Mouse (Mus musculus): ENCODE measurements around the gene Gpr132. TPM values are rescaled to one million over a fixed set of nuclear protein-coding genes. Genes with fewer than 3 reads are reported as not detected.

Gene Gpr132
- 0.19 TPM in 1 of 2 replicates, not detected in the other for polyA plus RNA-seq (2014; fragmentation: Nextera tagmentation; extraction: Ambion mirVana)

- WGBS (ENCODE audit: insufficient replicate concordance) = 55% methylated on average over 13 of the region's 13 CpGs
- no peak within 1 kb of the TSS for H3K27ac ChIP-seq (ENCODE audit: low read depth, low read length)
- no peak within 1 kb of the TSS for H3K4me3 ChIP-seq (ENCODE audit: low read depth, low read length)
- no peaks in the 10 kb centered on the region for H3K36me3 ChIP-seq (ENCODE audit: control insufficient read depth, insufficient read depth, low read length)
- no peak within 1 kb of the TSS for H3K9ac ChIP-seq (ENCODE audit: low read depth, low read length)
- peaks cover 21% of the 10 kb centered on the region for H3K27me3 ChIP-seq (ENCODE audit: control insufficient read depth, insufficient read depth, low read length)
- no peak within 1 kb of the TSS for H3K4me2 ChIP-seq
- H3K9me3 ChIP-seq (replicated peaks; ENCODE audit: control insufficient read depth, low read length) = no peaks in the 10 kb centered on the region
- H3K4me1 ChIP-seq (ENCODE audit: control insufficient read depth, insufficient read depth, low read length) = peaks cover 11% of the 10 kb centered on the region; the same call in 1 of the 2 replicates
- no peak for ATAC-seq (replicated peaks; ENCODE audit: insufficient number of reproducible peaks, low FRiP score, low TSS enrichment)
Measured at GRCm38 (mm10) chr12:112868178-112869087, at the start of gene Gpr132. TSS of gene Gpr132 (minus strand) at chr12:112868228.

- no peak overlapping the region for H3K27ac ChIP-seq (ENCODE audit: low read depth, low read length)
- peaks cover 22% of the 10 kb centered on the region for H3K4me1 ChIP-seq (ENCODE audit: control insufficient read depth, insufficient read depth, low read length)
- peak overlapping the region; percentile 22 for H3K9ac ChIP-seq (ENCODE audit: low read depth, low read length)
- no peaks in the 10 kb centered on the region for H3K36me3 ChIP-seq (ENCODE audit: control insufficient read depth, insufficient read depth, low read length)
- H3K27me3 ChIP-seq (ENCODE audit: control insufficient read depth, insufficient read depth, low read length) = peaks cover 53% of the 10 kb centered on the region
- H3K4me3 ChIP-seq (ENCODE audit: low read depth, low read length) = no peak overlapping the region
- H3K9me3 ChIP-seq (replicated peaks; ENCODE audit: control insufficient read depth, low read length) = no peaks in the 10 kb centered on the region
- 59% methylated on average over 11 of the region's 11 CpGs for WGBS (ENCODE audit: insufficient replicate concordance)
- no peak overlapping the region for H3K4me2 ChIP-seq
- ATAC-seq (replicated peaks; ENCODE audit: insufficient number of reproducible peaks, low FRiP score, low TSS enrichment) = no peak
Measured at GRCm38 (mm10) chr12:112917486-112917885, 49.5 kb upstream of the Gpr132 start.

GRCm38 (mm10) chr12:112916698-112917400, 48.8 kb upstream of the Gpr132 start:
- Histone ChIP-seq H3K4me3 (ENCODE audit: low read depth, low read length) (no peak overlapping the region), H3K36me3 (ENCODE audit: control insufficient read depth, insufficient read depth, low read length) (no peaks in the 10 kb centered on the region), H3K27ac (ENCODE audit: low read depth, low read length) (no peak overlapping the region), H3K9ac (ENCODE audit: low read depth, low read length) (peak overlapping the region; percentile 22), H3K9me3 (replicated peaks; ENCODE audit: control insufficient read depth, low read length) (no peaks in the 10 kb centered on the region), H3K4me1 (ENCODE audit: control insufficient read depth, insufficient read depth, low read length) (peaks cover 16% of the 10 kb centered on the region), H3K4me2 (no peak overlapping the region), H3K27me3 (ENCODE audit: control insufficient read depth, insufficient read depth, low read length) (peaks cover 53% of the 10 kb centered on the region)
- ATAC-seq (replicated peaks; ENCODE audit: insufficient number of reproducible peaks, low FRiP score, low TSS enrichment) = 0 out of 2 replicates have a peak, but pooled peaks have one; percentile 16
- 71% methylated on average over 16 of the region's 16 CpGs for WGBS (ENCODE audit: insufficient replicate concordance)

DNA sequence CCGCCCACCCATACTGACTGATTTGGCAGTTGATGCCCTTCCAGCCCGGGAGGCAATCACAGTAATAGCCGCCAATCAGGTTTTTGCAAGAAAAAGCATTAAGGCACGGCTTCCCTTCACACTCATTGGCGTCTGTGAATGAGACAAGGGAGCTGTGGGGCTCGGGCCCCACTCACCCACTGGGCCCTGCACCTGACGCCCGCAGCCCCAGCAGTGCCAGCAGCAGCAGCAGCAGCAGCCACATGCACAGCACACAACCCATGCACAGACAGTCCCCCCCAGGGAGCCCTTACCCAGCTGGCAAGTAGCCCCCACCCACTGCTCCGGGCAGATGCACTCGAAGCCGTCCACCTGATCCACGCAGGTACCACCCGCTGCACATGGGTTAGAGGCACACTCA, 47.6 kb upstream of the Gpr132 start:
- no peak overlapping the region for H3K4me3 ChIP-seq (ENCODE audit: low read depth, low read length)
- H3K9me3 ChIP-seq (replicated peaks; ENCODE audit: control insufficient read depth, low read length) = no peaks in the 10 kb centered on the region
- no peak overlapping the region for H3K9ac ChIP-seq (ENCODE audit: low read depth, low read length)
- peaks cover 50% of the 10 kb centered on the region for H3K27me3 ChIP-seq (ENCODE audit: control insufficient read depth, insufficient read depth, low read length)
- H3K36me3 ChIP-seq (ENCODE audit: control insufficient read depth, insufficient read depth, low read length) = no peaks in the 10 kb centered on the region
- no peak overlapping the region for H3K27ac ChIP-seq (ENCODE audit: low read depth, low read length)
- 85% methylated on average over 13 of the region's 13 CpGs for WGBS (ENCODE audit: insufficient replicate concordance)
- ATAC-seq (replicated peaks; ENCODE audit: insufficient number of reproducible peaks, low FRiP score, low TSS enrichment) = no peak
- H3K4me2 ChIP-seq = no peak overlapping the region
- peaks cover 9% of the 10 kb centered on the region for H3K4me1 ChIP-seq (ENCODE audit: control insufficient read depth, insufficient read depth, low read length)

DNA sequence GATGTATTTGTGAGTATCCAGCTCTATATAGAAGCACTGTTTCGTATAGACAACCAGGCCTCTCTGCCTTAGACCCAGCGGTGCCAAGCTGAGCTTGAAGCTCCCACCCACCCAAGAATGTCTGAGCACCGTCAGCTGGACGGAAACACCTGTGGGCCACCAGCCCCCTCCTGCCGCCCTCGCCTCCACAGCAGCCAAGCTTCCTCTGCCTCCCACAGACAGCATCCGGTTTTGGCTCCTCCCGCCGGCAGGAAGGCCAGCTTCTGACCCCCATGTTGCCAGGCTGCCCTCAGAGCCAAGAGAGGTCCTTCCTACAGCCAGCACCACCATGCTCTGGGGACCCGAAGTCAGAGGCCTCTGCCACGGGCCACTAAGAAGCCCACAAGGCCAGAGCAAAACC, 46.5 kb upstream of the Gpr132 start:
- H3K4me2 ChIP-seq = no peak overlapping the region
- no peak overlapping the region for H3K9ac ChIP-seq (ENCODE audit: low read depth, low read length)
- no peaks in the 10 kb centered on the region for H3K9me3 ChIP-seq (replicated peaks; ENCODE audit: control insufficient read depth, low read length)
- no peak overlapping the region for H3K27ac ChIP-seq (ENCODE audit: low read depth, low read length)
- peaks cover 40% of the 10 kb centered on the region for H3K27me3 ChIP-seq (ENCODE audit: control insufficient read depth, insufficient read depth, low read length)
- 85% methylated on average over 11 of the region's 11 CpGs for WGBS (ENCODE audit: insufficient replicate concordance)
- H3K36me3 ChIP-seq (ENCODE audit: control insufficient read depth, insufficient read depth, low read length) = peaks cover under 1% of the 10 kb centered on the region
- H3K4me1 ChIP-seq (ENCODE audit: control insufficient read depth, insufficient read depth, low read length) = peaks cover 9% of the 10 kb centered on the region
- H3K4me3 ChIP-seq (ENCODE audit: low read depth, low read length) = no peak overlapping the region
- no peak for ATAC-seq (replicated peaks; ENCODE audit: insufficient number of reproducible peaks, low FRiP score, low TSS enrichment)

- H3K36me3 ChIP-seq (ENCODE audit: control insufficient read depth, insufficient read depth, low read length) = peaks cover 5% of the 10 kb centered on the region
- no peak for ATAC-seq (replicated peaks; ENCODE audit: insufficient number of reproducible peaks, low FRiP score, low TSS enrichment)
- no peaks in the 10 kb centered on the region for H3K9me3 ChIP-seq (replicated peaks; ENCODE audit: control insufficient read depth, low read length)
- no peak overlapping the region for H3K9ac ChIP-seq (ENCODE audit: low read depth, low read length)
- 85% methylated on average over 28 of the region's 28 CpGs for WGBS (ENCODE audit: insufficient replicate concordance)
- no peak overlapping the region for H3K4me3 ChIP-seq (ENCODE audit: low read depth, low read length)
- peaks cover 28% of the 10 kb centered on the region for H3K27me3 ChIP-seq (ENCODE audit: control insufficient read depth, insufficient read depth, low read length)
- H3K27ac ChIP-seq (ENCODE audit: low read depth, low read length) = no peak overlapping the region
- H3K4me1 ChIP-seq (ENCODE audit: control insufficient read depth, insufficient read depth, low read length) = peaks cover 9% of the 10 kb centered on the region
- H3K4me2 ChIP-seq = no peak overlapping the region
Measured at GRCm38 (mm10) chr12:112912951-112913745, 45.1 kb upstream of the Gpr132 start.

- Histone ChIP-seq H3K27me3 (ENCODE audit: control insufficient read depth, insufficient read depth, low read length) (peaks cover 25% of the 10 kb centered on the region), H3K4me3 (ENCODE audit: low read depth, low read length) (no peak overlapping the region), H3K4me2 (no peak overlapping the region), H3K27ac (ENCODE audit: low read depth, low read length) (no peak overlapping the region), H3K9me3 (replicated peaks; ENCODE audit: control insufficient read depth, low read length) (no peaks in the 10 kb centered on the region), H3K9ac (ENCODE audit: low read depth, low read length) (no peak overlapping the region), H3K4me1 (ENCODE audit: control insufficient read depth, insufficient read depth, low read length) (0 out of 2 replicates have a peak, but pooled peaks cover under 1% of the 10 kb centered on the region), H3K36me3 (ENCODE audit: control insufficient read depth, insufficient read depth, low read length) (peaks cover 5% of the 10 kb centered on the region)
- no peak for ATAC-seq (replicated peaks; ENCODE audit: insufficient number of reproducible peaks, low FRiP score, low TSS enrichment)
- 83% methylated on average over 17 of the region's 17 CpGs for WGBS (ENCODE audit: insufficient replicate concordance)
Measured at GRCm38 (mm10) chr12:112911701-112912100, 43.7 kb upstream of the Gpr132 start.

GRCm38 (mm10) chr12:112908991-112909390, 41.0 kb upstream of the Gpr132 start:
- Histone ChIP-seq H3K27me3 (ENCODE audit: control insufficient read depth, insufficient read depth, low read length) (0 out of 2 replicates have a peak, but pooled peaks cover 9% of the 10 kb centered on the region), H3K27ac (ENCODE audit: low read depth, low read length) (no peak overlapping the region), H3K4me1 (ENCODE audit: control insufficient read depth, insufficient read depth, low read length) (no peaks in the 10 kb centered on the region), H3K9ac (ENCODE audit: low read depth, low read length) (no peak overlapping the region), H3K4me3 (ENCODE audit: low read depth, low read length) (no peak overlapping the region), H3K4me2 (no peak overlapping the region), H3K36me3 (ENCODE audit: control insufficient read depth, insufficient read depth, low read length) (peaks cover 5% of the 10 kb centered on the region), H3K9me3 (replicated peaks; ENCODE audit: control insufficient read depth, low read length) (no peaks in the 10 kb centered on the region)
- ATAC-seq (replicated peaks; ENCODE audit: insufficient number of reproducible peaks, low FRiP score, low TSS enrichment) = no peak
- WGBS (ENCODE audit: insufficient replicate concordance) = 89% methylated on average over 22 of the region's 22 CpGs
